Mouse (Mus musculus) lung, postnatal 4 days (tissue): ENCODE measurements around the gene Limk2.

Experiments used
- DNase-seq, 2 experiments: peaks; one replicate each; pipeline ENCODE4 v3.0.0; 2021

The Limk2 gene

GRCm38 (mm10) chr11:3408131-3408996, 625 bp downstream of the Limk2 start:
- DNase-seq, result peak; percentile 31 to 41

- DNase-seq, result no peak
These were observed 4.5 kb downstream of the Limk2 start for GRCm38 (mm10) chr11:3404287-3405047.

DNA sequence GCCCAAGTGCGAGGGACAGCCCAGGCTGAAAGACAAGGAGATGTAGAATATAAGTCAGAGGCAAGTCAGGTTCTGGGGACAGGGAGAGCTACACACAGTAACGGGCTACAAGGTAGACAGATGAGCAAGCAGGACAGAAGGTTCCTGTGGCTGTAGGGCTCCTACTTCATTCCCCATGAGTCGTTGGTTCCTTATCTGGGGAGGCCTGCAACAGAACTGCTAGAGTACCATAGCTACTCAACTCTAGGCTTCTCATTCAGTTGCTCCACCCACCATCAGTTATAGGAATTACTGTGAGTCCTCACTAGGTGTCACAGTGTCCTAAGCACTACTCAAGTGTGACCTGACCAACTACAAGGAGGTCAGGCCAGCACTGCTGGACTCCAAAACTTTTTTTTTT, 6.0 kb downstream of the Limk2 start:
- DNase-seq, result no peak

- no peak for DNase-seq
These were observed 10.7 kb downstream of the Limk2 start for GRCm38 (mm10) chr11:3398318-3398717.

DNA sequence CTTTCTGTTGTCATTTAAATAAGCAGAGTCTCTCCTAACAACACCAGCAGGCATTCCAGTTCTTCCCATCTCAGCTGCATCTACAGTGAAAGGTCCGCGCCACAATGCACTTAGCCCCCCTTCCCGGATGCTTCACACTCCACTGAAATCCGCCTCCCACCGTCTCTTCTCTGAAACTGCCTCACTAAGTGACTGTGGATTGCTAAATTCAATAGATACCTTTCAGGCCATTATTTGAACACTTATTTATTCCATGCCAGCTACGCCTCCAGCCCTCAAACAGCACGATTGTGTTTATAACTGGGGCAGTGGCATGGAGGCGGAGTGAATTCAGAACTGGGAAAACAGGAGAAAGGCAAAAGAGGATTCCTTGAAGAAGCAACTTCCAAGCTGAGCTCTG, 12.4 kb downstream of the Limk2 start:
- no peak for DNase-seq

GRCm38 (mm10) chr11:3396091-3396490, 12.9 kb downstream of the Limk2 start:
- no peak for DNase-seq

GRCm38 (mm10) chr11:3394520-3394919, 14.5 kb downstream of the Limk2 start:
- no peak for DNase-seq

DNA sequence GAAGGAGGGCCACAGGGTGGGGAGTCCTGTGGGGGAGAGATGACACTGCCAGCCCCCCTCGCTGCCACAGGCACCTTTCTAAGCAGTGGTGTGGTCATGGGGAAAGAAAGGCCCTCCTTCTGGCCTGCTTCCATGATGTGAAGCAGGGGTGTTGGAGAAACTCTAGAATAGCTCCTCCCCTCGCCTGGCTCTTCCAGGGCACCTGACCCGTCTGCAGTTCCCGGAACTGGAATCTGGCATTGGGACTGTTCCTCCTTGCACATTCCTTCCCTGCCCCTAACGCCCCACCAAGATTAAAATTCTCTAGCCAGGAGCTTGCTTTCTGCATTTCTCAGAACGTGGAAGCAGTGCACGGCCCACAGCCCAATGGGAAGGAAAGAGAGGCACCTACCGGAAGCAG, 16.5 kb downstream of the Limk2 start:
- peak; percentile 34 to 61 for DNase-seq

DNA sequence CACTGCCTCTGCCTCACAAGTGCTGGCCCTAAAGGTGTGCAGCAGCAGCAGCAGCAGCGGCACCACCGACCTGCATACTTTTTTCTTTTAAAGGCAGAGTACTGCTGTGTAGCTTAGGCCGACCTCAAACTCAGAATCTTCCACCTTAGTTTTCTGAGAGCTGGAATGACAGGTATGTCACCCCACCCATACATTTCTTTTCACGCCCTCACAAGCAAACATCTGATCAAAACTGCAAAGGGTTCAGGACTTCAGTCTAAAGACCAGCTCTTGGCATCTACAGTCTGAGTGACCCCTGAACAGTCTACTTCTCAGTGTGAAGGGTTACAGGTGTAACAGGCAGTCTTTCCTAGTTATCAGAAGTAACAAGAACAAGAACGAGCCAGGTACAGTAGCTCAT, 18.2 kb downstream of the Limk2 start:
- no peak for DNase-seq

DNA sequence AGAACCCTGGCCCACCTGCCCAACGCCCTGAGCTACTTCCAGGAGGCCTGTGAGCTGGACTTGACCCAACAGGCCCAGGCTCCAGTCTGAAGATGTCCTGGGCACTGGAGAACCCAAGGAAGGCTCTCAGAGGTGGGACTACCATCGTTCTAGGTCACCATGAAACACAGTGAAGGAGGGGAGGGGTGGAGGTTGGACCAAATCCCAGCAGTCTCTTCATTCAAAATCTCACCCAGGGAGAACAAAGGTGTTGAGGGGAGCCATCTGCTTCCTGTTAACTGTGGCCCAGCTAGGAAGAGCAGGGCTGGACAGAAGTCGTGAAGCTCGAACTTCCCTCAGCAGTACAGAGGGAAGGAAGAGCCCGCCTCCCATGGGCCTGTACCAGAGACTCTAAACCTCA, 19.0 kb downstream of the Limk2 start:
- no peak for DNase-seq

- DNase-seq, result no peak
These were observed 21.4 kb downstream of the Limk2 start for GRCm38 (mm10) chr11:3387482-3388196.

DNA sequence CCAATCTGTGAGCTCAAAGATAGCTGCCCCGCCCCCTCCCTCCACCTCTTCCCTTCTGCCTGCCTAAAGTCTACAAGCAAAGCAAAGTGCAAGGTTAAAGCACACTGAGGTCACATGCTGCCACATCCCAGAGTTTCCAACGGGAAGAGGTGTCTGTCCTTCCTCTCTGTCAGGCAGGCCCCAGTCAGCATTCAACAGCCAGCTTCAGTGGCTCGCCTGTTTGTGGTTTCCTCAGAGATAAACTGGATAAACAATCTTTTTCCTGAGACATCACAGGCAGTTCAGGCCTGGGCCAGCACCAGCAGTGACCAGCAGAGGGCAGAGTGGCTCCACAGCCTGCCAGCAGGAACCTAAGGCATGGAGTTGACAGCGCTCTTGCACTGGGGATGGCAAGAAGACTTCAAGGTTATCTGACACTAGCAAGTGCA, 22.0 kb downstream of the Limk2 start:
- DNase-seq, result peak; percentile 90 to 93

DNA sequence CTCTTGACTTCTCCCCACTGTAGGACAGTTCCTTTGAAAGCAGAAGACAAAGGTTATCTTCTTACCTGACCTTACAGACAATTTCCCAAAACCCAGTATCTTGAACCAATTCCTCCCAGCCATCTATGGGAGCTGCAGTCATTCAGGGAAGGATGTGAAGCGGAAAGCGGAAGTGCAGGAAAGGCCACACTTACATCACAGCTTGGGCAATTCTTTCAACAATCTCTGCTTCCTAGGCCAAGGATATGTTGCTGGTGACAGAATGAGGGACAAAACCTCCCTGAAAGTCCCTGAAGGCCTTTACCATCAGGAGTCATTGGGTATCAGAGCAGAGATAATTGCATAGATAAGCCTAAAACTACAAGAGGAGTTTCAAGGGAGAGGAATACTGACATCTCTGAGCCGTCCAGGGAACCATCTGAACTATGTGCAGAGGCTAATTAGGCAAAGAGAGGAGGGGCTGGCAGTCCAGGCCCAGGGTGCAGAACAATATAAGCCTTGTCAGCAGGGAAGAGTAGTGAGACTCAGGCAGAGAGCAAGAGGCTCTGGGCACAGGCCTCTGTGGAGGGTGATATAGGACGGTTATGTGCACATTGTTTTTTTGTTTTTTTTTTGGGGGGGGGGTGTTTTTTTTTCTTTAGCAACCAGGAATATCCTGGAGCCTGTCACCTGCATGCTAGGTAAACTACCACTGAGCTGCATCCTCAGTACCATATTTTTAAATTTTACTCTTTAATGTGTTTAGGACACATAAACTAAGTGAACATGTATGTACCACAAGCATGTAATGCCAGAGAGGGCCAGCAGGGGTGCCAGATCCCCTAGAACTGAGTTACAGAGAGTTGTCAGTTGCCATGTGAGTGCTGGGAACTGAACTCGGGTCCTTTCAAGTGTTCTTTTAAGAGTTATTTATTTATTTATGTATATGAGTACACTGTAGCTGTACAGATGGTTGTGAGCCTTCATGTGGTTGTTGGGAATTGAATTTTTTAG, 26.1 kb downstream of the Limk2 start:
- DNase-seq, result no peak

DNA sequence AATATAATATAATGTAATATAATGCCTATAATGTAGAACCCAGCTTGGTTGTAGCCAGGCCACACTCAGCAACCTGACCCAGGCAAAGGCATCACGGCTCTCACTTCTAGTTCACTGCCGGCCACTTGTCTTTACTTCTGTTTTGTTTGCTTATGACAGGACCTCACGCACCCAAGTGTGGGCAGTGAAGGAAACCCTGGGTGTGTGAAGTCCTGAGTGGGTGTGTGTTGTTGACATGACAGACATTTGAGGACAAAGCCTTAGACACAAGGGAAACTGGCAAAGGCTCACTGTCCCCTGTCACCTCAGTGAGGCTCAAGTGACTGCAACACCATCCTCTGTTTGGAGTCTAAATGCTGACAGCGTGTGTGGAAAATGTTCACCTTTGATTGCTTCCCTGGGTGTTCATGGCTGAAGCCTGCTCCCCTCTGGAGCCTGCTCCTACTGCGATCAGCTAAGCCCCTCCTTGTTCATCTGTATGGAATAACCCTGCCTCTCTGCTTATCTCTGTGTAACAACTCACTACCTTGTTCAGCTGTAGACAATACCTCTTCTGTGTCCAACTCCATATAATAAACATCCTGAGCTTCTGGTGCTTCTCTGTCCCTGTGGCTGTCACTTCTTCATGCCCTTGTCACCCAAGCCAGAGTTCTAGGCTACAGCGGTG, 27.7 kb downstream of the Limk2 start:
- DNase-seq, result no peak

DNA sequence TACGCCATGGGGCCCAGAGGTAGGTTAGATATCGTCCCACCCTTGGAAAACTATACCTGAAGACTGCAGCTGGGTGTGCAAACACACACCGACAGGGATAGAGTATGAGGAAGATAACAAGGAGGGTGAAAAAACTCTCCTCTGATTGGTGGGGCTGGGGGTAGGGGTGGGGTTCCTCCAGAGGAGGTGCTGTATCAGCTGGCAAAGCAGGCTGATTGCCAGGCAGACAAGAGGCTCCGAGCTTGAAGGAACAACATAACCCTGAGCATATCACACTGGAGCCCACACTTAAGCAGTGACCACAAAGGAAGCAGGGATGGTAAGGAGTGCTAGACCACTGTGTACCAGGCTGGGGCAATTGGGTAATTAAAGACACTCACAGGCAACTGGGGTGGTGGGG, 29.6 kb downstream of the Limk2 start:
- DNase-seq, result no peak

- no peak for DNase-seq
These were observed 34.2 kb downstream of the Limk2 start for GRCm38 (mm10) chr11:3374741-3375140.

GRCm38 (mm10) chr11:3374293-3374645, 34.7 kb downstream of the Limk2 start:
- DNase-seq, result peak in 1 of 2 experiments; percentile 40

- peak; percentile 41 to 62 for DNase-seq
These were observed 35.2 kb downstream of the Limk2 start for GRCm38 (mm10) chr11:3373591-3374292.

DNA sequence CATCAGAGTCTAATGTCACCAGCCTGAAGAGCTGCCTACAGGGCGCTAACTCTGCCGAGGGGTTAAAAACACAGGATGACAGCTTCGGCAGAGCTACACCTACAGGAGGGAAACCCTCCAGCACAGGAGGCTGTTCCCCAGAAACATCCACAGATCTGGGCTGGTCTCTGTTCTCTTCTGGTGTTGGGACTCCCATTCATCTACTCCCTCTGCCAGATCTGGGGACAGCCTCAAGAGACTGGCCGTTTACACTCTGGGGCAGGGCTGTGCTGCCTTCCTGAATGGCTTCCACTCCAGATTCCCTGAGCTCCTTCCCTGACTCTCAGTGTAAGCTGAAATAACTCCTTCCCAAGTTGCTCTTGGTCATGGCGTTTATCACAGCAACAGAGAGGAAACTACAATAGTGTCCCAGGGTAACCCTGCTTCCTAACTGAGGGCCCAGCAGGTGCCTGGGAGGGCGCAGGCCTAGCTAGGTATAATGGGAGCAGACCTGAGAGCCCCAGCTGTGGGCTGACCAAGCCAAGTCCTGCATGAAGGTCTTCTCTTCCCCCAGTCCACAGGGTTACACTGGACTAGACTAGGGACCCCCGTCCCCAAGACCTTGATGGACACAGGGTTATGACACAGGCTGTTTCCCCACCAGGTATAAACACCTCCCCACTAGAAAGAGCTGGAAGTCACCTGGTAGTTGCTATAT, 37.2 kb downstream of the Limk2 start:
- no peak for DNase-seq

DNA sequence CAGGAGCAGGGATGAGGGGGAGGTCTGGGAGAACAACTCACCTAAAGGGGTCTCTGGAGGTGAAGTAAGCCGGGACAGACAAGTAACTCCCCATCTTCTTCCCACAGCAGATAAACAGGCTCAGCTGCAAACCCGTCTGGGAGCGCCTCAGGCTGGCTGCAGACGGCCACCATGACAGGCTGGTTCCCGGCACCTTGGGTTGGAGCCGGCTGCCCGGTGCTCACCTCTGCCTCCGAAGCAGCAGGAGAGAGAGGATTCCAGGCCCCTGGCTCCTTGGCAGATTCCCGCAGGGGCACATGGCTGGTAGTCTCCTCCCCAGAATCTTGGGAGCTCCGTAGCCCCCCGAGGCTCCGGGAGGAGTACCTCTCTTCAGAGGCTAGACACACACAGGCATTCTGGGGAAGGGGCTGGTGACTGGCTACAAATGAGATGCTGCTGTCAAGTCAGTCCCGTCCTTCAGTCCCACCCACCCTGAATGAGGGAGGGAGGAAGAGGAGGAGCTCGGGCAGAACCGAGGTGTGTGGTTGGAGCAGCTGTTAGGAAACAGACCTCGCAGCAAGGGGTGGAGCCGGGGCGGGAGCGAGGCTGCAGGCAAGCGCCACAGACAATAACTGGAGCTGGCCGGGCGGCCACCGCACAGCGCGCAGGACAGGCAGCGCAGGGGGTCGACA, 37.9 kb downstream of the Limk2 start:
- peak; percentile 84 to 87 for DNase-seq
